Mouse (Mus musculus) liver, embryonic 16.5 days (tissue): Measurements from ENCODE around the gene Phf23. TPM values are rescaled to one million over a fixed set of nuclear protein-coding genes. Genes with fewer than 3 reads are reported as not detected.
A peak's percentile ranks its signal among the peaks of the same experiment; 100 is the strongest.

ENCODE experiments used
- ATAC-seq: fragments of 200-750 bp; cut with Nextera tagmentation; 2 replicates; pipeline ENCODE4 v1.8.0; 2017; ENCODE audit warnings: low read depth, mild to moderate bottlenecking, moderate number of reproducible peaks, moderate library complexity
- H3K27ac ChIP-seq: fragments of 300-500 bp; sonication (generic); 2 replicates; pipeline ENCODE4 v1.5.1; 2014; ENCODE audit warnings: mild to moderate bottlenecking, low read length
- H3K27me3 ChIP-seq: fragments of 300-500 bp; sonication (generic); 2 replicates; pipeline ENCODE4 v1.6.1; 2014; ENCODE audit warnings: low read depth, low read length, mixed read lengths; ENCODE audit not compliant: control insufficient read depth, insufficient read depth
- H3K36me3 ChIP-seq: fragments of 300-500 bp; sonication (generic); 2 replicates; pipeline ENCODE4 v1.6.1; 2014; ENCODE audit warnings: mild to moderate bottlenecking; ENCODE audit not compliant: control insufficient read depth, insufficient read depth
- H3K4me1 ChIP-seq: fragments of 300-500 bp; sonication (generic); 2 replicates; pipeline ENCODE4 v1.6.1; 2014; ENCODE audit warnings: low read depth, low read length, mixed read lengths; ENCODE audit not compliant: control insufficient read depth
- H3K4me2 ChIP-seq: fragments of 300-500 bp; sonication (generic); 2 replicates; pipeline ENCODE4 v1.6.1; 2014; ENCODE audit warnings: low read depth, low read length, mixed read lengths
- H3K4me3 ChIP-seq: fragments of 300-500 bp; sonication (generic); 2 replicates; pipeline ENCODE4 v1.5.1; 2014; ENCODE audit warnings: low read depth, mild to moderate bottlenecking, low read length
- H3K9ac ChIP-seq: fragments of 300-500 bp; sonication (generic); 2 replicates; pipeline ENCODE4 v1.6.1; 2014; ENCODE audit warnings: low read depth, low read length
- H3K9me3 ChIP-seq: fragments of 300-500 bp; sonication (generic); replicated peaks from 2 replicates; pipeline ENCODE4 v1.6.1; 2016; ENCODE audit warnings: low read length; ENCODE audit not compliant: control insufficient read depth
- WGBS: fragments of 180-500 bp; shearing (Covaris S2); extraction: QIAGEN DNeasy Blood & Tissue Kit; methylation state at CpG from one replicate; pipeline ENCODE4 v1.1.7; 2014; ENCODE audit not compliant: insufficient replicate concordance; 5-methylcytosine and 5-hydroxymethylcytosine counted together
- polyA plus RNA-seq: library from polyadenylated mRNA; unstranded; fragments of >200 nt; fragmentation: Nextera tagmentation; extraction: Ambion mirVana; gene quantifications from 2 replicates; pipeline ENCODE4 v1.2.1, GENCODE M21; 2015

Gene Phf23
- polyA plus RNA-seq, 1 experiment from 2014 or later = 17.5 TPM

GRCm38 (mm10) chr11:69966860-69967517 lies 28.6 kb upstream of the Phf23 start:
- Histone ChIP-seq H3K4me2 (peak overlapping the region; percentile 59), H3K27ac (no peak overlapping the region), H3K36me3 (peaks cover 4% of the 10 kb centered on the region; the same call in 1 of the 2 replicates), H3K9me3 (no peaks in the 10 kb centered on the region), H3K4me1 (peaks cover 14% of the 10 kb centered on the region), H3K4me3 (peak overlapping the region; percentile 44), H3K27me3 (peaks cover 58% of the 10 kb centered on the region), H3K9ac (no peak overlapping the region)
- no peak for ATAC-seq
- 29% methylated on average over 17 of the region's 17 CpGs for WGBS

- H3K4me2 ChIP-seq = no peak overlapping the region
- no peak overlapping the region for H3K27ac ChIP-seq
- H3K27me3 ChIP-seq = peaks cover 41% of the 10 kb centered on the region
- H3K9ac ChIP-seq = no peak overlapping the region
- WGBS = 63% methylated on average over 4 of the region's 4 CpGs
- H3K4me1 ChIP-seq = peaks cover 14% of the 10 kb centered on the region
- no peaks in the 10 kb centered on the region for H3K9me3 ChIP-seq
- no peak for ATAC-seq
- H3K36me3 ChIP-seq = peaks cover 7% of the 10 kb centered on the region
- no peak overlapping the region for H3K4me3 ChIP-seq
Measured at GRCm38 (mm10) chr11:69968793-69969192, 26.8 kb upstream of the Phf23 start.

- Histone ChIP-seq H3K27ac (no peak overlapping the region), H3K4me2 (no peak overlapping the region), H3K36me3 (peaks cover 12% of the 10 kb centered on the region)
Measured at GRCm38 (mm10) chr11:69970222-69970621, 25.4 kb upstream of the Phf23 start.

GRCm38 (mm10) chr11:69970775-69971174 lies 24.8 kb upstream of the Phf23 start:
- Histone ChIP-seq H3K4me1 (peaks cover 10% of the 10 kb centered on the region), H3K4me3 (no peak overlapping the region), H3K27me3 (peaks cover 21% of the 10 kb centered on the region), H3K9me3 (no peaks in the 10 kb centered on the region), H3K4me2 (no peak overlapping the region), H3K9ac (no peak overlapping the region), H3K36me3 (peaks cover 15% of the 10 kb centered on the region), H3K27ac (no peak overlapping the region)
- ATAC-seq = no peak
- 59% methylated on average over 3 of the region's 3 CpGs for WGBS

More at GRCm38 (mm10) chr11:69970222-69970621, 25.4 kb upstream of the Phf23 start:
- Histone ChIP-seq H3K9me3 (no peaks in the 10 kb centered on the region), H3K27me3 (peaks cover 27% of the 10 kb centered on the region), H3K9ac (no peak overlapping the region), H3K4me3 (no peak overlapping the region), H3K4me1 (peaks cover 13% of the 10 kb centered on the region)
- ATAC-seq = no peak
- 79% methylated on average over 6 of the region's 6 CpGs for WGBS

GRCm38 (mm10) chr11:69974907-69975306 lies 20.7 kb upstream of the Phf23 start:
- no peak for ATAC-seq
- no peak overlapping the region for H3K4me2 ChIP-seq
- peaks cover 7% of the 10 kb centered on the region for H3K4me1 ChIP-seq
- WGBS = 79% methylated on average over 2 of the region's 2 CpGs
- peaks cover 13% of the 10 kb centered on the region for H3K36me3 ChIP-seq
- no peak overlapping the region for H3K27ac ChIP-seq
- no peak overlapping the region for H3K9ac ChIP-seq
- no peaks in the 10 kb centered on the region for H3K9me3 ChIP-seq
- H3K27me3 ChIP-seq = no peaks in the 10 kb centered on the region
- no peak overlapping the region for H3K4me3 ChIP-seq

- Histone ChIP-seq H3K4me2 (no peak overlapping the region), H3K4me1 (peaks cover 7% of the 10 kb centered on the region), H3K9me3 (no peaks in the 10 kb centered on the region), H3K27me3 (no peaks in the 10 kb centered on the region), H3K4me3 (no peak overlapping the region), H3K9ac (no peak overlapping the region), H3K27ac (no peak overlapping the region), H3K36me3 (peaks cover 13% of the 10 kb centered on the region)
- 70% methylated on average over 4 of the region's 4 CpGs for WGBS
- no peak for ATAC-seq
Measured at GRCm38 (mm10) chr11:69976271-69976670, 19.3 kb upstream of the Phf23 start.

- peak; percentile 23 for ATAC-seq
- H3K36me3 ChIP-seq = peaks cover 15% of the 10 kb centered on the region
Measured at GRCm38 (mm10) chr11:69979827-69980195, 15.8 kb upstream of the Phf23 start.

GRCm38 (mm10) chr11:69980196-69981140 lies 15.1 kb upstream of the Phf23 start:
- peaks cover 16% of the 10 kb centered on the region for H3K36me3 ChIP-seq
- H3K9me3 ChIP-seq = no peaks in the 10 kb centered on the region
- peak; percentile 91 for ATAC-seq
- H3K4me1 ChIP-seq = peaks cover 25% of the 10 kb centered on the region
- peak overlapping the region; percentile 97 for H3K27ac ChIP-seq
- H3K4me3 ChIP-seq = peak overlapping the region; percentile 81
- peak overlapping the region; percentile 96 for H3K9ac ChIP-seq
- no peaks in the 10 kb centered on the region for H3K27me3 ChIP-seq
- 0% methylated on average over 49 of the region's 60 CpGs for WGBS
- peak overlapping the region; percentile 87 for H3K4me2 ChIP-seq

More at GRCm38 (mm10) chr11:69979827-69980195, 15.8 kb upstream of the Phf23 start:
- H3K4me1 ChIP-seq = peaks cover 25% of the 10 kb centered on the region
- 2% methylated on average over 16 of the region's 16 CpGs for WGBS
- no peaks in the 10 kb centered on the region for H3K9me3 ChIP-seq
- peak overlapping the region; percentile 97 for H3K27ac ChIP-seq
- peak overlapping the region; percentile 96 for H3K9ac ChIP-seq
- peak overlapping the region; percentile 81 for H3K4me3 ChIP-seq
- H3K27me3 ChIP-seq = no peaks in the 10 kb centered on the region
- H3K4me2 ChIP-seq = peak overlapping the region; percentile 87
